Mouse (Mus musculus) midbrain, embryonic 14.5 days (tissue): Measurements from ENCODE around the gene Zbp1. TPM values are rescaled to one million over a fixed set of nuclear protein-coding genes. Genes with fewer than 3 reads are reported as not detected.
A peak's percentile ranks its signal among the peaks of the same experiment; 100 is the strongest.

Source experiments
- ATAC-seq: fragments of 200-750 bp; cut with Nextera tagmentation; 2 replicates; pipeline ENCODE4 v1.8.0; 2017; ENCODE audit warnings: moderate number of reproducible peaks, moderate library complexity; ENCODE audit not compliant: low FRiP score, low TSS enrichment
- DNase-seq: peaks from one replicate; pipeline ENCODE4 v3.0.0-alpha.2; 2015
- H3K27ac ChIP-seq: fragments of 300-500 bp; sonication (generic); replicated peaks from 2 replicates; pipeline ENCODE4 v1.5.1; 2014; ENCODE audit warnings: mild to moderate bottlenecking, low read depth, low read length, moderate library complexity
- H3K27me3 ChIP-seq: fragments of 300-500 bp; sonication (generic); 2 replicates; pipeline ENCODE4 v1.6.1; 2014; ENCODE audit warnings: low read length, control low read depth, mixed read lengths; ENCODE audit not compliant: control insufficient read depth, insufficient read depth
- H3K36me3 ChIP-seq: fragments of 300-500 bp; sonication (generic); 2 replicates; pipeline ENCODE4 v1.6.1; 2014; ENCODE audit warnings: low read length, control low read depth; ENCODE audit not compliant: control insufficient read depth, insufficient read depth
- H3K4me1 ChIP-seq: fragments of 300-500 bp; sonication (generic); 2 replicates; pipeline ENCODE4 v1.6.1; 2014; ENCODE audit warnings: mild to moderate bottlenecking, antibody characterized with exemption, low read length, control low read depth; ENCODE audit not compliant: control insufficient read depth, insufficient read depth
- H3K4me2 ChIP-seq: fragments of 300-500 bp; sonication (generic); 2 replicates; pipeline ENCODE4 v1.6.1; 2014; ENCODE audit warnings: mild to moderate bottlenecking, low read length, moderate library complexity
- H3K4me3 ChIP-seq: fragments of 300-500 bp; sonication (generic); replicated peaks from 2 replicates; pipeline ENCODE4 v1.5.1; 2014; ENCODE audit warnings: low read depth, low read length
- H3K9ac ChIP-seq: fragments of 300-500 bp; sonication (generic); replicated peaks from 2 replicates; pipeline ENCODE4 v1.6.1; 2014; ENCODE audit warnings: mild to moderate bottlenecking, low read length, moderate library complexity
- H3K9me3 ChIP-seq: fragments of 300-500 bp; sonication (generic); 2 replicates; pipeline ENCODE4 v1.6.1; 2016; ENCODE audit warnings: low read length, control low read depth, mixed read lengths; ENCODE audit not compliant: control insufficient read depth
- WGBS: fragments of 180-500 bp; shearing (Covaris S2); extraction: QIAGEN DNeasy Blood & Tissue Kit; methylation state at CpG from one replicate; pipeline ENCODE4 v1.1.7; 2014; 5-methylcytosine and 5-hydroxymethylcytosine counted together
- polyA plus RNA-seq: library from polyadenylated mRNA; unstranded; fragments of >200 nt; fragmentation: Nextera tagmentation; extraction: Ambion mirVana; gene quantifications from 2 replicates; pipeline ENCODE4 v1.2.1, GENCODE M21; 2014

Zbp1 gene
- polyA plus RNA-seq, 1 experiment from 2014 or later, result 1.7 TPM

- DNase-seq, result no peak
- Histone ChIP-seq H3K27me3 (no peaks in the 10 kb centered on the region), H3K4me1 (no peaks in the 10 kb centered on the region), H3K36me3 (peaks cover 30% of the 10 kb centered on the region), H3K9me3 (no peaks in the 10 kb centered on the region), H3K4me2 (no peak overlapping the region), H3K9ac (no peak overlapping the region), H3K4me3 (no peak overlapping the region), H3K27ac (no peak overlapping the region)
- ATAC-seq, result no peak
- 89% methylated on average over 8 of the region's 8 CpGs for WGBS
Measured at GRCm38 (mm10) chr2:173226792-173227191, 8.1 kb upstream of the Zbp1 start.

DNA sequence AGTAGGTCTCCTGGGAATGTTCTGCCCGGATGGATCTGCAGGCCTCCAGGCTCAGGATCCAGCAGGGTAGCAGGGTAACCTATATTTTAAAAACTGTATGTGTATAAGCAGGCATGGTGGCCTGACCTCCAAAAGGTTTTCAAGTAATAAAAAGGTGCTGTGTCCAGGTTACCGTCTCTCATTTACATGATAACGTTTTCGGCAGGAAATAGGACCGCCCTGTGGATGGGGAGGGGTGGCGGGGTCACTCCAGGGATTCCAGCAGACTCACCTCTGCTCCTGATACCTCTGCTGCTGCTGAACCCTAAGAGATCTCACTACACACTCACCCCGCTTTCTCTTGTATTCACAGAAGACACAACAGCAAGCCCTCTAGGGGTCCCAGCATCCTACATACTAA, 7.2 kb upstream of the Zbp1 start:
- WGBS, result 77% methylated on average over 7 of the region's 7 CpGs
- Histone ChIP-seq H3K4me1 (no peaks in the 10 kb centered on the region), H3K9ac (no peak overlapping the region), H3K4me2 (no peak overlapping the region), H3K36me3 (peaks cover 21% of the 10 kb centered on the region), H3K9me3 (no peaks in the 10 kb centered on the region), H3K27ac (no peak overlapping the region), H3K4me3 (no peak overlapping the region), H3K27me3 (no peaks in the 10 kb centered on the region)
- ATAC-seq (no peak), DNase-seq (no peak)

DNA sequence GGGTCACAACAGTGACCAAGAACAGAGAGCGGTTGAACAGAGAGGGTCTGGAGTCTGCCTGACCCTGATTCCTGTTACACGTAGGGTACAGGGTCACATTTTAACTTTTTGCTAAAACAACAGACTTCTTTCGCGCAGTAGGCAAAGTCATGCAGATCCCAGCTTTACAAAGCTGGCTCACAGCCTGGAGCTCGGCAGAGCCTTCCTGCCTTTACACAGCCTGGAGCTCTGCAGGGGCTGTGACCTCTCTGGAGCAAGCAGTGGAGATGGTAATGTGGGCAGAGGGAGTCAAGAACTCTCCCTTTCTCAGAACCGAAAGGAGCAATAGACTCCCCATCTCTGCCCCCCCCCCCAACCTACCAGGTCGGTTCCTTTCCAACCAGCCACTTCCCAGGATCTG, 6.1 kb upstream of the Zbp1 start:
- Histone ChIP-seq H3K4me1 (no peaks in the 10 kb centered on the region), H3K36me3 (peaks cover 19% of the 10 kb centered on the region), H3K27me3 (no peaks in the 10 kb centered on the region), H3K27ac (no peak overlapping the region), H3K4me2 (no peak overlapping the region), H3K9me3 (no peaks in the 10 kb centered on the region), H3K4me3 (no peak overlapping the region), H3K9ac (no peak overlapping the region)
- WGBS, result 64% methylated on average over 7 of the region's 7 CpGs
- DNase-seq (no peak), ATAC-seq (no peak)

- Histone ChIP-seq H3K9me3 (no peaks in the 10 kb centered on the region), H3K4me3 (no peak overlapping the region), H3K27me3 (no peaks in the 10 kb centered on the region), H3K4me2 (no peak overlapping the region), H3K36me3 (peaks cover 19% of the 10 kb centered on the region), H3K27ac (no peak overlapping the region), H3K9ac (no peak overlapping the region), H3K4me1 (no peaks in the 10 kb centered on the region)
- WGBS, result 88% methylated on average over 3 of the region's 3 CpGs
- DNase-seq (no peak), ATAC-seq (no peak)
Measured at GRCm38 (mm10) chr2:173224097-173224496, 5.4 kb upstream of the Zbp1 start.

GRCm38 (mm10) chr2:173223496-173223895, 4.8 kb upstream of the Zbp1 start:
- no peaks in the 10 kb centered on the region for H3K4me1 ChIP-seq
- H3K27me3 ChIP-seq, result no peaks in the 10 kb centered on the region
- DNase-seq, result no peak
- 79% methylated on average over 3 of the region's 3 CpGs for WGBS
- H3K27ac ChIP-seq, result no peak overlapping the region
- no peak overlapping the region for H3K4me3 ChIP-seq
- peaks cover 16% of the 10 kb centered on the region for H3K36me3 ChIP-seq
- H3K9ac ChIP-seq, result no peak overlapping the region
- H3K4me2 ChIP-seq, result no peak overlapping the region
- ATAC-seq, result no peak
- no peaks in the 10 kb centered on the region for H3K9me3 ChIP-seq

DNA sequence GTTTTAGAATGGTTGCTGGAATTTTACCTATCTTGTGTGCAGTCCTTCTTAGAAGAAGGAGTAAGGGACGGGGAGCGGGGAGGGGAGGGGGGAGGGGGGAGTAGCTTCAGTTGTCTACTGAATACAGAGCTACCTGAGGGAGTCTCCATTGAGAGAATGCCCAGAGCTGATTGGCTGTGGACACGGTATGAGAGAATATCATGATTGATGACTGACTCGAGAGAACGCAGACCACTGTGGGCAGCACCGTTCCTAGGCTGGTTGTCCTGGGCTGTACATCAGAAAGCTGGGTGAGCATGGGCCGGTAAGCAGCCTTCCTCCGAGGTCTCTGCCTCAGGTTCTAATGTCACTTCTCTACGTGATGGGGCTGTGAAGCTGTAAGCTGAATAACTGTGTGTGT, 2.0 kb upstream of the Zbp1 start:
- H3K4me2 ChIP-seq, result no peak overlapping the region
- ATAC-seq, result no peak
- DNase-seq, result no peak
- H3K27me3 ChIP-seq, result no peaks in the 10 kb centered on the region
- WGBS, result 94% methylated on average over 9 of the region's 9 CpGs
- no peak overlapping the region for H3K27ac ChIP-seq
- H3K9ac ChIP-seq, result no peak overlapping the region
- H3K9me3 ChIP-seq, result no peaks in the 10 kb centered on the region
- no peak overlapping the region for H3K4me3 ChIP-seq
- no peaks in the 10 kb centered on the region for H3K4me1 ChIP-seq
- peaks cover 2% of the 10 kb centered on the region; the same call in 1 of the 2 replicates for H3K36me3 ChIP-seq

DNA sequence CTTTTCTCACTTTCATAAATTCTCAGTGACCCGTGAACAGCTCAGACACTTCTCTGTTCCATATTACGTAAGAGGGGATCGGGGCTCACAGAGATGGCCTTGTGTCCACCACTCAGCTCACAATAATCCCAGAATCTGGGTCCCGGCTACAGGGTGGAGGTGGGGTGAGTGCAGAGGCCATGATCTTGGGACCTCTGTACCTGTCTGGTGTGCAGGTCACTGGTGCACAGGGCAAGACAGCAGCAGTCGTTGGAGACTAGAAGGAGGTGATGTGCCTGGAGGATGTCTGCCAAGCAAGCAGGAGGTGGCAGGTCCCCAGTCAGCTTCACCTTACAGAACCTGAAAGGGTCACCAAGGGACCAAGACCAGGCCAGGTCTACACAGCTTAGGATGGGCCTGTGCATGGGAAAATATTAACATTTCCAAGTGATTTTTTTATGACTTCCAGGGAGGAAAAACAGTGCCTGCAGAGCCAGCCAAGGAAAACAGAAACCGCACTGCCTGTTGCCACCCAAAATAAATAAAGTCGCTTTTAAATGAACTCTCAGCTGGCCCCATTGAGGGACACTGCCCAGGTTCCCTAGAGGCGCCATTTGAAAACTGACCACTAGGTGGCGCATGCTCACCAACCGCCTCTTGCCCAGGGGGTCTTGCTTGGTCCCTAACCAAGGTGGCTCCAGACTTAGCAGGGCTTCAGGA, 682 bp upstream of the Zbp1 start:
- H3K9me3 ChIP-seq, result no peaks in the 10 kb centered on the region
- no peak for ATAC-seq
- no peak overlapping the region for H3K9ac ChIP-seq
- no peak overlapping the region for H3K4me2 ChIP-seq
- no peak overlapping the region for H3K4me3 ChIP-seq
- peak; percentile 71 for DNase-seq
- no peak overlapping the region for H3K27ac ChIP-seq
- 47% methylated on average over 10 of the region's 10 CpGs for WGBS
- H3K4me1 ChIP-seq, result no peaks in the 10 kb centered on the region
- no peaks in the 10 kb centered on the region for H3K36me3 ChIP-seq
- H3K27me3 ChIP-seq, result no peaks in the 10 kb centered on the region

DNA sequence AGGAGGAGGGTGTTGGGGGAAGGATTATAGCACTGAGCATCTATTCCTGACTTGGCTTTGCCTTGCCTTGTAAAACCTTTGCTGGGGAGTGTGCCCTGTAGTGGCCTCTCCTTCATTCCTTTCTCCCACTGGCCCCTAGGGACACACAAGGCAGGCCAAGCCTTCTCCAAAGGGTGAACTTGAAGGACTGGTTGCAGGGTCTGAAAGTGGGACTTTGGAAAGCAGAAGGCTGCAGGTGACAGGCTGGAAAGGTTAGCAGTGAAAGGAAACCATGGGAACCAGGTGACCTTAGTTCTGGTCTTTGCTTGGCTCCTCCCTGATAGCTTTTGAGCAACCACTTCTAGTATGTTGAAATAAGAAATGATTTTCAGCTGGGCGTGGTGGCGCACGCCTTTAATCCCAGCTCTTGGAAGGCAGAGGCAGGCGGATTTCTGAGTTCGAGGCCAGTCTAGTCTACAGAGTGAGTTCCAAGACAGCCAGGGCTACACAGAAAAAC, 912 bp downstream of the Zbp1 start:
- DNase-seq, result no peak
- 89% methylated on average over 5 of the region's 5 CpGs for WGBS
- Histone ChIP-seq H3K4me1 (no peaks in the 10 kb centered on the region), H3K27me3 (no peaks in the 10 kb centered on the region), H3K4me3 (no peak overlapping the region), H3K36me3 (no peaks in the 10 kb centered on the region), H3K27ac (no peak overlapping the region), H3K4me2 (no peak overlapping the region), H3K9ac (no peak overlapping the region), H3K9me3 (no peaks in the 10 kb centered on the region)
- no peak for ATAC-seq

- no peak overlapping the region for H3K9ac ChIP-seq
- H3K4me3 ChIP-seq, result no peak overlapping the region
- H3K4me1 ChIP-seq, result no peaks in the 10 kb centered on the region
- no peaks in the 10 kb centered on the region for H3K36me3 ChIP-seq
- ATAC-seq (no peak), DNase-seq (no peak)
- no peaks in the 10 kb centered on the region for H3K27me3 ChIP-seq
- H3K27ac ChIP-seq, result no peak overlapping the region
- H3K4me2 ChIP-seq, result no peak overlapping the region
- WGBS, result 64% methylated on average over 3 of the region's 3 CpGs
- H3K9me3 ChIP-seq, result no peaks in the 10 kb centered on the region
Measured at GRCm38 (mm10) chr2:173217246-173217645, 1.5 kb downstream of the Zbp1 start.
